Mouse (Mus musculus) spleen, postnatal 36 days (tissue): ENCODE data around the gene Hist1h2ak.
"Not testable (repeated sequence)": the region's sequence is repeated elsewhere in the genome, so short reads cannot be mapped to it uniquely, and the experiment has no call there.

ENCODE experiments used
- DNase-seq, 2 experiments: peaks; one replicate each; pipeline ENCODE4 v3.0.0; 2022; ENCODE audit warnings: low spot score in 2 of 2, mixed read lengths in 1 of 2

The Hist1h2ak gene

GRCm38 (mm10) chr13:21753524-21754285 lies at the start of gene Hist1h2ak, which contains the start of gene Hist1h2bn:
TSS of gene Hist1h2ak (minus strand) at chr13:21753827.
TSS of gene Hist1h2bn (plus strand) at chr13:21754123.
- peak; percentile 85 to 91 for DNase-seq

- DNase-seq, result not testable (repeated sequence)
Measured at GRCm38 (mm10) chr13:21803058-21803457, 49.4 kb upstream of the Hist1h2ak start.

GRCm38 (mm10) chr13:21797163-21797562 lies 43.5 kb upstream of the Hist1h2ak start:
- DNase-seq, result not testable (repeated sequence)

GRCm38 (mm10) chr13:21795584-21795983 lies 42.0 kb upstream of the Hist1h2ak start:
- DNase-seq, result no peak

GRCm38 (mm10) chr13:21790601-21791283 lies 37.1 kb upstream of the Hist1h2ak start:
- no peak for DNase-seq

GRCm38 (mm10) chr13:21789925-21790324 lies 36.3 kb upstream of the Hist1h2ak start:
- DNase-seq, result no peak

- no peak for DNase-seq
Measured at GRCm38 (mm10) chr13:21787760-21788593, 34.4 kb upstream of the Hist1h2ak start.

- DNase-seq, result peak; percentile 90 to 94
Measured at GRCm38 (mm10) chr13:21786899-21787629, 33.4 kb upstream of the Hist1h2ak start, which contains the start of the genes Hist1h2an and Hist1h2bp. TSS of gene Hist1h2an (minus strand) at chr13:21787218. TSS of gene Hist1h2bp (plus strand) at chr13:21787461.

- no peak for DNase-seq
Measured at GRCm38 (mm10) chr13:21786189-21786898, 32.7 kb upstream of the Hist1h2ak start.

- no peak for DNase-seq
Measured at GRCm38 (mm10) chr13:21784311-21784710, 30.7 kb upstream of the Hist1h2ak start.

GRCm38 (mm10) chr13:21783734-21784161 lies 30.1 kb upstream of the Hist1h2ak start:
- peak; percentile 21 to 45 for DNase-seq

- DNase-seq, result peak; percentile 75 to 86
Measured at GRCm38 (mm10) chr13:21783255-21783617, 29.6 kb upstream of the Hist1h2ak start, which contains the start of gene Hist1h3i. TSS of gene Hist1h3i (minus strand) at chr13:21783370.

- peak in 1 of 2 experiments; percentile 27 for DNase-seq
Measured at GRCm38 (mm10) chr13:21782361-21783254, 29.0 kb upstream of the Hist1h2ak start.

GRCm38 (mm10) chr13:21781639-21782038 lies 28.0 kb upstream of the Hist1h2ak start:
- DNase-seq, result no peak

GRCm38 (mm10) chr13:21781021-21781555 lies 27.5 kb upstream of the Hist1h2ak start:
- no peak for DNase-seq

GRCm38 (mm10) chr13:21779767-21780731 lies 26.4 kb upstream of the Hist1h2ak start, which contains the start of gene Hist1h1b:
TSS of gene Hist1h1b (minus strand) at chr13:21780625.
- DNase-seq, result peak; percentile 73 to 81
